Mouse (Mus musculus) forebrain, postnatal 0 days (tissue): Measurements from ENCODE around the gene Cyp2b10. TPM values are rescaled to one million over a fixed set of nuclear protein-coding genes. Genes with fewer than 3 reads are reported as not detected.

ENCODE experiments used
- ATAC-seq: fragments of 200-750 bp; cut with Nextera tagmentation; 2 replicates; pipeline ENCODE4 v1.8.0; 2017; ENCODE audit warnings: mild to moderate bottlenecking, moderate library complexity
- DNase-seq: peaks from one replicate; pipeline ENCODE4 v3.0.0-alpha.2; 2015
- H3K27ac ChIP-seq: fragments of 300-500 bp; sonication (generic); 2 replicates; pipeline ENCODE4 v1.5.1; 2014; ENCODE audit warnings: low read depth, mild to moderate bottlenecking, antibody characterized with exemption, low read length, moderate library complexity, mixed read lengths
- H3K27me3 ChIP-seq: fragments of 300-500 bp; sonication (generic); 2 replicates; pipeline ENCODE4 v1.6.1; 2014; ENCODE audit warnings: mild to moderate bottlenecking, low read length, mixed read lengths; ENCODE audit not compliant: insufficient read depth
- H3K36me3 ChIP-seq: fragments of 300-500 bp; sonication (generic); 2 replicates; pipeline ENCODE4 v1.6.1; 2014; ENCODE audit warnings: mild to moderate bottlenecking, moderate library complexity; ENCODE audit not compliant: insufficient read depth
- H3K4me1 ChIP-seq: fragments of 300-500 bp; sonication (generic); 2 replicates; pipeline ENCODE4 v1.6.1; 2014; ENCODE audit warnings: antibody characterized with exemption; ENCODE audit not compliant: insufficient read depth
- H3K4me2 ChIP-seq: fragments of 300-500 bp; sonication (generic); 2 replicates; pipeline ENCODE4 v1.6.1; 2014; ENCODE audit warnings: low read depth, mild to moderate bottlenecking, moderate library complexity
- H3K4me3 ChIP-seq: fragments of 300-500 bp; sonication (generic); 2 replicates; pipeline ENCODE4 v1.5.1; 2014; ENCODE audit warnings: low read depth, low read length, mixed read lengths
- H3K9ac ChIP-seq: fragments of 300-500 bp; sonication (generic); 2 replicates; pipeline ENCODE4 v1.6.1; 2014; ENCODE audit warnings: mild to moderate bottlenecking
- H3K9me3 ChIP-seq: fragments of 300-500 bp; sonication (generic); 2 replicates; pipeline ENCODE4 v1.6.1; 2016; ENCODE audit warnings: low read length
- CTCF ChIP-seq: sonication (generic); IDR thresholded peaks from 2 replicates; pipeline ENCODE4 v1.5.1; 2016; ENCODE audit warnings: antibody characterized with exemption, control low read depth, low read depth
- WGBS: fragments of 180-500 bp; shearing (Covaris S2); extraction: QIAGEN DNeasy Blood & Tissue Kit; methylation state at CpG from one replicate; pipeline ENCODE4 v1.1.7; 2014; 5-methylcytosine and 5-hydroxymethylcytosine counted together
- polyA plus RNA-seq: library from polyadenylated mRNA; unstranded; fragments of >200 nt; fragmentation: Nextera tagmentation; extraction: Ambion mirVana; gene quantifications from 2 replicates; pipeline ENCODE4 v1.2.1, GENCODE M21; 2015
- total RNA-seq: library from RNA; depleted of rRNA; stranded (reverse); fragments of >200 nt; gene quantifications from 2 replicates; pipeline ENCODE4 v1.2.3, GENCODE M21; 2014

Gene Cyp2b10
- total and polyA plus RNA-seq, 2 experiments from 2014 or later = not detected

- no peak for TF ChIP-seq CTCF
- no peak for DNase-seq
- 67% methylated on average over 1 of the region's 1 CpGs for WGBS
- no peaks in the 10 kb centered on the region for H3K36me3 ChIP-seq
- H3K27me3 ChIP-seq = no peaks in the 10 kb centered on the region
- H3K4me3 ChIP-seq = no peak overlapping the region
- H3K4me2 ChIP-seq = no peak overlapping the region
- H3K27ac ChIP-seq = no peak overlapping the region
- no peak overlapping the region for H3K9ac ChIP-seq
- no peaks in the 10 kb centered on the region for H3K9me3 ChIP-seq
- no peaks in the 10 kb centered on the region for H3K4me1 ChIP-seq
- no peak for ATAC-seq
Observed at GRCm38 (mm10) chr7:25895162-25895561, 2.3 kb upstream of the Cyp2b10 start.

GRCm38 (mm10) chr7:25898064-25898463 lies 644 bp downstream of the Cyp2b10 start:
- no peak for TF ChIP-seq CTCF
- DNase-seq (no peak), ATAC-seq (no peak)
- no peaks in the 10 kb centered on the region for H3K36me3 ChIP-seq
- WGBS = 95% methylated on average over 7 of the region's 7 CpGs
- H3K27ac ChIP-seq = no peak overlapping the region
- H3K4me3 ChIP-seq = no peak overlapping the region
- H3K9ac ChIP-seq = no peak overlapping the region
- no peaks in the 10 kb centered on the region for H3K9me3 ChIP-seq
- H3K4me1 ChIP-seq = no peaks in the 10 kb centered on the region
- no peak overlapping the region for H3K4me2 ChIP-seq
- no peaks in the 10 kb centered on the region for H3K27me3 ChIP-seq

GRCm38 (mm10) chr7:25902061-25902690 lies 4.8 kb downstream of the Cyp2b10 start:
- no peak for ATAC-seq
- Histone ChIP-seq H3K4me2 (no peak overlapping the region), H3K27me3 (no peaks in the 10 kb centered on the region), H3K4me3 (no peak overlapping the region), H3K9ac (no peak overlapping the region), H3K36me3 (no peaks in the 10 kb centered on the region), H3K9me3 (no peaks in the 10 kb centered on the region), H3K27ac (no peak overlapping the region), H3K4me1 (no peaks in the 10 kb centered on the region)
- TF ChIP-seq CTCF = no peak
- no peak for DNase-seq
- 73% methylated on average over 8 of the region's 8 CpGs for WGBS

GRCm38 (mm10) chr7:25903156-25903555 lies 5.7 kb downstream of the Cyp2b10 start:
- Histone ChIP-seq H3K36me3 (no peaks in the 10 kb centered on the region), H3K4me2 (no peak overlapping the region), H3K4me1 (no peaks in the 10 kb centered on the region), H3K9me3 (no peaks in the 10 kb centered on the region), H3K4me3 (no peak overlapping the region), H3K27me3 (no peaks in the 10 kb centered on the region), H3K27ac (no peak overlapping the region), H3K9ac (no peak overlapping the region)
- TF ChIP-seq CTCF = no peak
- ATAC-seq = no peak
- 56% methylated on average over 14 of the region's 14 CpGs for WGBS
- no peak for DNase-seq

GRCm38 (mm10) chr7:25904066-25904465 lies 6.6 kb downstream of the Cyp2b10 start:
- peak; percentile 30 for TF ChIP-seq CTCF
- DNase-seq = no peak
- Histone ChIP-seq H3K9ac (no peak overlapping the region), H3K27me3 (no peaks in the 10 kb centered on the region), H3K4me3 (no peak overlapping the region), H3K4me2 (no peak overlapping the region), H3K36me3 (no peaks in the 10 kb centered on the region), H3K27ac (no peak overlapping the region), H3K4me1 (no peaks in the 10 kb centered on the region), H3K9me3 (no peaks in the 10 kb centered on the region)
- ATAC-seq = no peak
- WGBS = 49% methylated on average over 3 of the region's 3 CpGs

GRCm38 (mm10) chr7:25904489-25904888 lies 7.1 kb downstream of the Cyp2b10 start:
- DNase-seq (no peak), ATAC-seq (no peak)
- Histone ChIP-seq H3K4me3 (no peak overlapping the region), H3K27me3 (no peaks in the 10 kb centered on the region), H3K9me3 (no peaks in the 10 kb centered on the region), H3K27ac (no peak overlapping the region), H3K36me3 (no peaks in the 10 kb centered on the region), H3K4me2 (no peak overlapping the region), H3K9ac (no peak overlapping the region), H3K4me1 (no peaks in the 10 kb centered on the region)
- WGBS = 79% methylated on average over 10 of the region's 10 CpGs
- no peak for TF ChIP-seq CTCF

DNA sequence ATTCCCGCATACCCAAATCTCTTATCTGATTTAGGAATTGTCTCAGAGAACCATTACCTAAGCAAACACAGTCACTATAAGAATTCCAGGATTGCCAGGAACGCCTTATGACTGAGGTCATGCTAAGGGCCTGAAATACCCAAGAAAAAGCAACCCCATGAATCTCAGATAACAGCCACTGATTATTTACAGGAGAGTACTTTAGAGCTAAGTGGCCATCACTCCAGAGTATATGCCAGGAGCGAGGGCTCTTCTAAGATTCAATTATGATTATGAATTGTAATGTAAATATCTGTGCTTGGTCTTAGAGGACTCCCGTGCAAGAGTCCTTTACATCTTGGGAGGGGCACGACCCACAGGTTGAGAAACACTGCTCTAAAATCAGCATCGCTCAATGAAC lies 10.0 kb downstream of the Cyp2b10 start:
- no peak for DNase-seq
- Histone ChIP-seq H3K4me1 (no peaks in the 10 kb centered on the region), H3K27ac (no peak overlapping the region), H3K4me3 (no peak overlapping the region), H3K4me2 (no peak overlapping the region), H3K36me3 (no peaks in the 10 kb centered on the region), H3K9me3 (no peaks in the 10 kb centered on the region), H3K27me3 (no peaks in the 10 kb centered on the region), H3K9ac (no peak overlapping the region)
- ATAC-seq = no peak
- TF ChIP-seq CTCF = no peak
- 65% methylated on average over 6 of the region's 6 CpGs for WGBS
